Mouse (Mus musculus) limb, embryonic 14.5 days (tissue): ENCODE measurements around the gene Ptpdc1. TPM values are rescaled to one million over a fixed set of nuclear protein-coding genes. Genes with fewer than 3 reads are reported as not detected.
A peak's percentile ranks its signal among the peaks of the same experiment; 100 is the strongest.

Experiments used
- ATAC-seq: fragments of 200-750 bp; cut with Nextera tagmentation; 2 replicates; pipeline ENCODE4 v1.8.0; 2017; ENCODE audit warnings: low read depth, moderate number of reproducible peaks, moderate TSS enrichment; ENCODE audit not compliant: low FRiP score
- DNase-seq: peaks from one replicate; pipeline ENCODE4 v3.0.0-alpha.2; 2015; ENCODE audit warnings: low spot score
- H3K27ac ChIP-seq: fragments of 300-500 bp; sonication (generic); replicated peaks from 2 replicates; pipeline ENCODE4 v1.5.1; 2014; ENCODE audit warnings: low read depth, mild to moderate bottlenecking, low read length, moderate library complexity, mixed read lengths
- H3K27me3 ChIP-seq: fragments of 300-500 bp; sonication (generic); 2 replicates; pipeline ENCODE4 v1.6.1; 2014; ENCODE audit warnings: low read length, mixed read lengths; ENCODE audit not compliant: control insufficient read depth, insufficient read depth
- H3K36me3 ChIP-seq: fragments of 300-500 bp; sonication (generic); 2 replicates; pipeline ENCODE4 v1.6.1; 2014; ENCODE audit warnings: mild to moderate bottlenecking, low read length, moderate library complexity, mixed read lengths; ENCODE audit not compliant: control insufficient read depth, insufficient read depth
- H3K4me1 ChIP-seq: fragments of 300-500 bp; sonication (generic); 2 replicates; pipeline ENCODE4 v1.6.1; 2014; ENCODE audit warnings: antibody characterized with exemption, low read length, mixed read lengths; ENCODE audit not compliant: control insufficient read depth, insufficient read depth
- H3K4me2 ChIP-seq: fragments of 300-500 bp; sonication (generic); replicated peaks from 2 replicates; pipeline ENCODE4 v1.6.1; 2014; ENCODE audit warnings: low read depth, mild to moderate bottlenecking, low read length, moderate library complexity; ENCODE audit not compliant: severe bottlenecking
- H3K4me3 ChIP-seq: fragments of 300-500 bp; sonication (generic); replicated peaks from 2 replicates; pipeline ENCODE4 v1.5.1; 2014; ENCODE audit warnings: low read length
- H3K9ac ChIP-seq: fragments of 300-500 bp; sonication (generic); 2 replicates; pipeline ENCODE4 v1.6.1; 2014; ENCODE audit warnings: mild to moderate bottlenecking, low read depth, low read length, moderate library complexity; ENCODE audit not compliant: severe bottlenecking
- H3K9me3 ChIP-seq: fragments of 300-500 bp; sonication (generic); 2 replicates; pipeline ENCODE4 v1.6.1; 2016; ENCODE audit warnings: low read length; ENCODE audit not compliant: control insufficient read depth
- POLR2A ChIP-seq: fragments of 200-500 bp; IDR thresholded peaks from 2 replicates; pipeline ENCODE4 v1.8.0; 2012; ENCODE audit warnings: inconsistent platforms, mild to moderate bottlenecking, moderate library complexity, borderline replicate concordance; ENCODE audit not compliant: insufficient read depth, insufficient read length; ENCODE audit errors: extremely low read depth
- WGBS: fragments of 180-500 bp; shearing (Covaris S2); extraction: QIAGEN DNeasy Blood & Tissue Kit; methylation state at CpG from one replicate; pipeline ENCODE4 v1.1.7; 2014; 5-methylcytosine and 5-hydroxymethylcytosine counted together
- polyA plus RNA-seq, 2 experiments: library from polyadenylated mRNA; depleted of rRNA in 1 of 2; stranded (reverse) in 1 of 2; unstranded in 1 of 2; fragments of >200 nt; fragmentation: Nextera tagmentation in 1 of 2; extraction: Ambion mirVana in 1 of 2; gene quantifications; 2 replicates each; pipeline versions ENCODE4 v1.2.1 to v1.2.3; 2012 to 2014

Ptpdc1 gene
- polyA plus RNA-seq, 2 experiments = 16.3 to 20.2 TPM

DNA sequence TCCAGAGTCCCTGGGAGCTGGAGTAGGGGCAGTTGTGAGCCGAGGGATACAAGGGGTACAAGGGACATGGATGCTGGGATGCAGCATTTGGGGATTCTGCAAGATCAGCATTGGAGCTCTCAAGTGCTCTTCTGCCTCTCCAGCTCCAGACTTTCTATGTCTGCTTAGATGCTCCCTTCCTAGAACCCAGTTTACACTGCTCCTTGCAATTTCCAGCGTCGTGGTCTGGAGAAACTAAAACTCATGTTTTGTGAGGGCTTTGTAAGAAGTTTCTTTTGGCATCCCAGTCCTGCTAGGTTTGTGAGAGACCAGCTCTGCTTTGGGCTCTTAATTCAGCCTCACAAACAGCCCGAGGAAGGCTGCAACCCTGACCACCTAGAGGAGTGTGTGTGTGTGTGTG is 42.0 kb upstream of the Ptpdc1 start:
- no peak for DNase-seq
- 3% methylated on average over 4 of the region's 4 CpGs for WGBS
- Histone ChIP-seq H3K4me1 (peaks cover 10% of the 10 kb centered on the region; the same call in 1 of the 2 replicates), H3K27ac (no peak overlapping the region), H3K4me2 (no peak overlapping the region), H3K27me3 (peaks cover 94% of the 10 kb centered on the region), H3K9me3 (no peaks in the 10 kb centered on the region), H3K36me3 (no peaks in the 10 kb centered on the region), H3K9ac (no peak overlapping the region), H3K4me3 (no peak overlapping the region)
- ATAC-seq = no peak
- no peak for TF ChIP-seq POLR2A

DNA sequence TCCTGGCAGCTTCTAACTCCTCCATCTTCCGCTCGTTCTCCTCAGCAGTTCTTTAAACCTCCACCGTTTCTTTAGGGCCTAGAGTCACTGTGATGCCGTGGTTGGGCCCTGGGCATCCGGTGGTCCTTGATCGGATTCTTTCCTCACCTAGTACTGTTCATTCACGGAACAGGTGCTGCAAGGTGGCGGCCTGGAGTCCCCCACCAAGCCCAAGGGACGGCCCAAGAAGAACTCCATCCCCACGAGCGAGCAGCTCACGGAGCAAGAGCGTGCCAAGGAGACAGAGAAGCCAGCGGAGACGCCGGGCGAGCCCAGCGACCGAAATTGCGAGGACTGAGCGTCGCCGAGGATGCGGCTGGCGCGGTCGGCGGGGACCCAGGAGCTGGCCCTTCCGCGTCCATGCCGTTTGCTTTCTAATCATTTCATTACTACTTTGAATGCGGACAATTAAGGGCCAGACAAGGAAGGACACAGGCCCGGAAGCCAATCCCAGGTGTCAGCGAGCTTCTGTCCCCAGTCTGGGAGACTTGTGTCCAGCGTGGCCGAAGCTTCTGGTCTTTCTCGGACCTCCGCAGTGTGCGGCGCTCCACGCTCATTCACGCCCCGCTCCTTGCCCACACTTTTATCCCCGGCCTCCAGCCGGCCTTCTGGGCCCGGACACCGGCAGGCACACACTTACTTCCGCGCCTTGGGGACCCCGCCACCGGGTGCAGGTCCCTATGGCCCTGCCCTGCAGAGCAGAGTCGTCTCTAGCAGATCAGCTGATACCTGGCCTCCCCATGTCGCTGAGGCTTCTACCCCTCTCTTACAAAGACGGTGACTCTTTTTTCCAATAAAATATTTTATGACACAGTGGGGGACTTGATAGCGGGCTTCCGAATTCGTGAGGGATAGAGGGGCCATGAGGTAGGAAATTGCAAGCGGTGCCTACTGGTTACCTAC is 40.5 kb upstream of the Ptpdc1 start:
- Histone ChIP-seq H3K9ac (no peak overlapping the region), H3K36me3 (no peaks in the 10 kb centered on the region), H3K4me1 (peaks cover 10% of the 10 kb centered on the region; the same call in 1 of the 2 replicates), H3K27ac (no peak overlapping the region), H3K4me3 (no peak overlapping the region; the same call in 1 of the 2 replicates), H3K4me2 (no peak overlapping the region), H3K9me3 (no peaks in the 10 kb centered on the region), H3K27me3 (peaks cover 97% of the 10 kb centered on the region)
- no peak for TF ChIP-seq POLR2A
- no peak for ATAC-seq
- WGBS = 4% methylated on average over 58 of the region's 58 CpGs
- no peak for DNase-seq

GRCm38 (mm10) chr13:48664916-48665655 is 39.6 kb upstream of the Ptpdc1 start:
- Histone ChIP-seq H3K4me3 (peak overlapping the region; percentile 17), H3K4me1 (peaks cover 14% of the 10 kb centered on the region), H3K9me3 (no peaks in the 10 kb centered on the region), H3K4me2 (peak overlapping the region; percentile 31; the same call in 1 of the 2 replicates), H3K36me3 (no peaks in the 10 kb centered on the region), H3K9ac (no peak overlapping the region), H3K27me3 (peaks cover 98% of the 10 kb centered on the region), H3K27ac (no peak overlapping the region)
- 4% methylated on average over 36 of the region's 39 CpGs for WGBS
- no peak for TF ChIP-seq POLR2A
- ATAC-seq (no peak), DNase-seq (no peak)

- H3K9me3 ChIP-seq = no peaks in the 10 kb centered on the region
- no peak overlapping the region for H3K9ac ChIP-seq
- ATAC-seq = no peak
- no peak for DNase-seq
- WGBS = 25% methylated on average over 7 of the region's 7 CpGs
- no peaks in the 10 kb centered on the region for H3K36me3 ChIP-seq
- H3K4me2 ChIP-seq = peak overlapping the region; percentile 89
- no peak for TF ChIP-seq POLR2A
- no peak overlapping the region for H3K27ac ChIP-seq
- peak overlapping the region; percentile 52 for H3K4me3 ChIP-seq
- H3K27me3 ChIP-seq = peaks cover 97% of the 10 kb centered on the region
- peaks cover 22% of the 10 kb centered on the region for H3K4me1 ChIP-seq
Measured at GRCm38 (mm10) chr13:48663988-48664339, 38.5 kb upstream of the Ptpdc1 start.

DNA sequence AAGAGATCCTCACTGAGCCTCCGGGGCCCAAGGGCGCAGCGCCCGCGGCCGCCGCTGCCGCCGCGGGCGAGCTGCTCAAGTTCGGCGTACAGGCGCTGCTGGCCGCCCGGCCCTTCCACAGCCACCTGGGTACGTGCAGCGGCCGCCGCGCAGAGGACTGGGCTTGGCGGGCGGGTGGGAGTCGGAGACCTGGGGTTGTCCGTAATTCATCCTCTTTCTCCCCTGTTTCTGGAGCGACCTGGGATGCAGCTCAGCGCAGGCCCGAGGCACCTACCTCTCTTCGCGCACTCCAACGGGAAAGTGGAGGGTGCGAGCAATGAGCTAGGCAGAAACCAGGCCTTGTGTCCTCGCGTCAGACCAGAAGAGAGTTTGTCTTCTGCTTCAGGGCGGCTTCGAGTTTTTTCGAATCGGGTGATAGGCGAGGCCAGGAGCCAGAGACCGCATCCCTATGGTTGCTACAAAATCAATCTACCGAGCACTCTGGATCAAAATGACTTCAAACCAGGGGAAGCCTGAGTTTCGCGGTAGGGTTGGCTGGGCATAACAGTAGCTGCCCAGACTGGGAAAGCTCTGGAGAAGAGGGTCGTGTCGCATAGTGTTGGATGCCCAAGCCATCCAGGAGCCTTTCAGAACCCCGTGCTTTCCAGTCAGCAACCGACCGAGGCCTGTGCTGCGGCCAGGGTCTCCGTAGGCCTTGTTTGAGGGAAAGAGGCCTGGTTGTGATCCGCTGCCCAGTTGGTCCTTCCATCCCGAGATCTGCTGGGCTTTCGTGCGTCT is 37.9 kb upstream of the Ptpdc1 start:
- Histone ChIP-seq H3K27ac (no peak overlapping the region), H3K4me2 (peak overlapping the region; percentile 89), H3K9me3 (no peaks in the 10 kb centered on the region), H3K27me3 (peaks cover 97% of the 10 kb centered on the region), H3K9ac (peak overlapping the region; percentile 52), H3K4me3 (peak overlapping the region; percentile 52), H3K36me3 (no peaks in the 10 kb centered on the region), H3K4me1 (peaks cover 22% of the 10 kb centered on the region)
- no peak for DNase-seq
- ATAC-seq = no peak
- no peak for TF ChIP-seq POLR2A
- 6% methylated on average over 41 of the region's 54 CpGs for WGBS
